Mouse (Mus musculus): ENCODE results near the gene Gtf2ird2.

- TF ChIP-seq CTCF (IDR thresholded peaks at IDR 0.05; ENCODE audit: low read depth, low read length) (no peak), POLR2A (IDR thresholded peaks at IDR 0.05; ENCODE audit: extremely low read depth, insufficient read depth, low read length) (no peak)
Observed at GRCm38 (mm10) chr5:134231376-134231775, 47.6 kb downstream of the Gtf2ird2 start.
